Mouse (Mus musculus): ENCODE data around the gene Timm29.

DNA sequence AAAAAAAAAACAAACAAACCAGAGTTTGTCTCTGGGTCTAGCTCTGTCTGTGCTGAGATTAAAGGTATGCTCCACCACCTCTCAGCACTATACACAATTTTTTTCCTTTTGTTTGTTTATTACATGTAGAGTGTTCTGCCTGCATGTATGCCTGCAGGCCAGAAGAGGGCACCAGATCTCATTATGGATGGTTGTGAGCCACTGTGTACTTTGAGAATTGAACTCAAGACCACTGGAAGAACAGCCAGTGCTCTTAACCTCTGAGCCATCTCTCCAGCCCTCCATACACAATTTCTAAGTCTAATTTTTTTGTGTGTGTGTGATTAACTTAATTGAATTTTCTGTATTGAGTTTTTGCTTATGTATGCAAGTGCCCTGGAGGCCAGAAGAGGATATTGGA lies 34.0 kb downstream of the Timm29 start:
- TF ChIP-seq POLR2A (IDR thresholded peaks at IDR 0.05; ENCODE audit: extremely low read depth, insufficient read depth, low read length): no peak
- TF ChIP-seq CTCF (IDR thresholded peaks at IDR 0.05; ENCODE audit: low read depth, low read length): peak; percentile 26; the same call in 1 of the 2 replicates
